Mouse (Mus musculus): ENCODE results near the gene Vps37d.

The Vps37d gene

GRCm38 (mm10) chr5:135029007-135029854 lies 48.8 kb downstream of the Vps37d start:
- DNase-seq (ENCODE audit: low read depth, low spot score) = no peak

GRCm38 (mm10) chr5:135025899-135026298 lies 52.2 kb downstream of the Vps37d start:
- DNase-seq (ENCODE audit: low read depth, low spot score) = peak; percentile 31

GRCm38 (mm10) chr5:135024665-135025224 lies 53.3 kb downstream of the Vps37d start:
- peak; percentile 89 for DNase-seq (ENCODE audit: low read depth, low spot score)

- peak; percentile 83 for DNase-seq (ENCODE audit: low read depth, low spot score)
Measured at GRCm38 (mm10) chr5:135023344-135024173, 54.5 kb downstream of the Vps37d start, which contains the start of gene Stx1a. Gene Stx1a, plus strand, starts transcription at chr5:135023482.
